Mouse (Mus musculus): ENCODE measurements at regions not wholly inside any gene's neighbourhood (a gene's known extent, or its start where the extent isn't known, plus 50 kb on each side); places are given as distances from the start of the nearest gene placed in this dataset.

DNA sequence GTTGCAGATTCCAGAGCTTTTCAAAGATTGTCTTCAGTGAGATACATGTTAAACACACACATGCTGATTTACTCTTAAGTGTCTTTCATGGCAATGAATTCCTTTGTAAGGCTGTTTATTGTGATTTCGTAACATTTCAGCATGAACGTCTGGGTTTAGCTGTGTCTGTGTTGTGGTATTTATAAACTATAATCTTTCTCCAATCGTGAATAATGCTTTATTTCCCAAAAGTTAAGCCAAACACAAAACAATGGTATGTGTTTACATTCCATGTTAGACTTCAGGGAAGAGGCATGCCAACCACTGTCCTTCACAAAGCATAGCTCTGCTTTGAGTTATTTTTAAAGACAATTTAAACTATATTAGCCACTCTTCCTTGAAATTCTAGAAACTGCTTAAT, 87.5 kb upstream of the Ankrd50 start:
- Histone ChIP-seq H3K27ac (replicated peaks; ENCODE audit: insufficient read depth, low read depth, low read length) (no peak overlapping the region), H3K36me3 (ENCODE audit: control insufficient read depth, insufficient read depth, low read length) (no peaks in the 10 kb centered on the region), H3K4me3 (ENCODE audit: insufficient read depth, low read depth, low read length) (no peak overlapping the region), H3K79me2 (ENCODE audit: control insufficient read depth, insufficient read depth, low read length) (no peaks in the 10 kb centered on the region), H3K27me3 (ENCODE audit: control insufficient read depth, insufficient read depth, low read length) (no peaks in the 10 kb centered on the region), H3K4me1 (ENCODE audit: control insufficient read depth, insufficient read depth, low read length) (no peaks in the 10 kb centered on the region), H3K9ac (ENCODE audit: low read depth, low read length) (no peak overlapping the region)
- 65% methylated on average over 3 of the region's 3 CpGs for WGBS
- TF ChIP-seq CTCF (IDR thresholded peaks at IDR 0.05; ENCODE audit: low read depth, low read length) = no peak
- TF ChIP-seq POLR2A (IDR thresholded peaks at IDR 0.05; ENCODE audit: extremely low read depth, insufficient read depth, low read length) = no peak
- DNase-seq (ENCODE audit: extremely low read depth, low read depth, low spot score) = no peak

DNA sequence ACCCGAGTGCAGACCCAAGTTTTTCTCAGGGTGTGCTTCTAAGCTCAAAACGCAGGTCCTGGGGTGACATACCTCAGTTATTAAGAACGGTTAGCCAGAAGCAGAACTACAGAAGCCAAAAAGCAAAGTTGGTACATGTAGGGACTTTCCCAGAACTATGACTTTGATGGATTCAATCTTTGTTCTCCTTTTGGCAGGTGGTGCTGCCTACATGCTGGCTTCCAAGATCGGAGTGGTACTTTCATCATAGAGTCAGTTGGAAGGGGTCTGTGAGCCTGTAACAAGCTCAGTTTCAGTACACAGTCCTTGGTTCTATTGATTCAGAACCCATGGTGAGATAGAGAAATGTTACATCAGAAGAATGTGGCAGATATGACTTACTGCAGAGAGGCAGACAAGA, 86.6 kb upstream of the Ankrd50 start:
- DNase-seq (ENCODE audit: extremely low read depth, low read depth, low spot score) = no peak
- no peak overlapping the region for H3K27ac ChIP-seq (replicated peaks; ENCODE audit: insufficient read depth, low read depth, low read length)
- 78% methylated on average over 4 of the region's 4 CpGs for WGBS

DNA sequence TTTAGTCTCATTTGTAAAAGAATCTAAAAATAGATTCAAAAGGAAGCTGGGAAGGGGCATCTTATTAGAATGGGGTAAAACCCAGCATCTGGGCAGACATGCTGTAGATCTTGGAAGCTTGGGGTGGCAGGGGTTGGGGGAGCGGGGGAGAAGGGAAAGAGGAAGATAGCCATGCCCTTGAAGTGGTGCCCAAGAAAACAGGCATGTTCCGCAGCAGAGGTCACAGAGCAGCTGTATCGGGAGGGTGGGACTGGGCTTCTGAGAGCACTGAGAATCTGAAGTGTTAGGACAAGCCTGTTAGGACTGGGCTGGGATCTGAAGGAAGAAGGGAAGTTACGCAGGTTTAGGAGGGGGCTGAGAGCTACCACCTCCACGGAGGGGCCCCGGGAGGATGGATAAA, 84.4 kb upstream of the Ankrd50 start:
- Histone ChIP-seq H3K4me3 (ENCODE audit: insufficient read depth, low read depth, low read length) (no peak overlapping the region), H3K9ac (ENCODE audit: low read depth, low read length) (no peak overlapping the region), H3K27ac (replicated peaks; ENCODE audit: insufficient read depth, low read depth, low read length) (no peak overlapping the region), H3K27me3 (ENCODE audit: control insufficient read depth, insufficient read depth, low read length) (no peaks in the 10 kb centered on the region), H3K79me2 (ENCODE audit: control insufficient read depth, insufficient read depth, low read length) (no peaks in the 10 kb centered on the region), H3K4me1 (ENCODE audit: control insufficient read depth, insufficient read depth, low read length) (no peaks in the 10 kb centered on the region), H3K36me3 (ENCODE audit: control insufficient read depth, insufficient read depth, low read length) (no peaks in the 10 kb centered on the region)
- no peak for DNase-seq (ENCODE audit: extremely low read depth, low read depth, low spot score)
- no peak for TF ChIP-seq CTCF (IDR thresholded peaks at IDR 0.05; ENCODE audit: low read depth, low read length)
- no peak for TF ChIP-seq POLR2A (IDR thresholded peaks at IDR 0.05; ENCODE audit: extremely low read depth, insufficient read depth, low read length)
- 80% methylated on average over 6 of the region's 6 CpGs for WGBS

More for the DNA sequence above, 86.6 kb upstream of the Ankrd50 start:
- no peak for TF ChIP-seq CTCF (IDR thresholded peaks at IDR 0.05; ENCODE audit: low read depth, low read length)
- TF ChIP-seq POLR2A (IDR thresholded peaks at IDR 0.05; ENCODE audit: extremely low read depth, insufficient read depth, low read length) = no peak
- Histone ChIP-seq H3K79me2 (ENCODE audit: control insufficient read depth, insufficient read depth, low read length) (no peaks in the 10 kb centered on the region), H3K27me3 (ENCODE audit: control insufficient read depth, insufficient read depth, low read length) (no peaks in the 10 kb centered on the region), H3K4me3 (ENCODE audit: insufficient read depth, low read depth, low read length) (no peak overlapping the region), H3K9ac (ENCODE audit: low read depth, low read length) (no peak overlapping the region), H3K4me1 (ENCODE audit: control insufficient read depth, insufficient read depth, low read length) (no peaks in the 10 kb centered on the region), H3K36me3 (ENCODE audit: control insufficient read depth, insufficient read depth, low read length) (no peaks in the 10 kb centered on the region)

DNA sequence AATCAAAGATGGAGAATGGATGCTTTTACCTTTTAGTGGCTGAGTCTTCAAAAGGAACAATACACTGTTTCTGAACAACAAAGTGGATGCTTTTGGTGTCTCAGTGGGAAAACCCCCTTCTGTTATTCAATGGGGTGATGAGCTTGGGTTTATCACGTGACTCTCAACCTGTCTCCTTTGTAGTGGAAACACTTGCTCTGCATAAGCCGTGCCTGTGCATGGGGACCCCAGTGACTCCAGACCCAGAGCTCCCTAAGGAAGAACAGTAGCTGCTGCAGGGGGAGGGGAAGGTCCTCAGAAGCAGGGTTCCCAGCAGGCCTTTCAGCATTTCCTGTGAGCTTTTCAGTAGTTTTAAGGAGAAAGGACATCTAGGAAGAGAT, 83.9 kb upstream of the Ankrd50 start:
- DNase-seq (ENCODE audit: extremely low read depth, low read depth, low spot score) = no peak
- no peak overlapping the region for H3K4me3 ChIP-seq (ENCODE audit: insufficient read depth, low read depth, low read length)
- H3K9ac ChIP-seq (ENCODE audit: low read depth, low read length) = no peak overlapping the region
- 57% methylated on average over 2 of the region's 2 CpGs for WGBS
- H3K27ac ChIP-seq (replicated peaks; ENCODE audit: insufficient read depth, low read depth, low read length) = no peak overlapping the region
- H3K27me3 ChIP-seq (ENCODE audit: control insufficient read depth, insufficient read depth, low read length) = no peaks in the 10 kb centered on the region
- H3K36me3 ChIP-seq (ENCODE audit: control insufficient read depth, insufficient read depth, low read length) = no peaks in the 10 kb centered on the region
- H3K79me2 ChIP-seq (ENCODE audit: control insufficient read depth, insufficient read depth, low read length) = no peaks in the 10 kb centered on the region
- H3K4me1 ChIP-seq (ENCODE audit: control insufficient read depth, insufficient read depth, low read length) = no peaks in the 10 kb centered on the region
- no peak for TF ChIP-seq CTCF (IDR thresholded peaks at IDR 0.05; ENCODE audit: low read depth, low read length)
- TF ChIP-seq POLR2A (IDR thresholded peaks at IDR 0.05; ENCODE audit: extremely low read depth, insufficient read depth, low read length) = no peak

DNA sequence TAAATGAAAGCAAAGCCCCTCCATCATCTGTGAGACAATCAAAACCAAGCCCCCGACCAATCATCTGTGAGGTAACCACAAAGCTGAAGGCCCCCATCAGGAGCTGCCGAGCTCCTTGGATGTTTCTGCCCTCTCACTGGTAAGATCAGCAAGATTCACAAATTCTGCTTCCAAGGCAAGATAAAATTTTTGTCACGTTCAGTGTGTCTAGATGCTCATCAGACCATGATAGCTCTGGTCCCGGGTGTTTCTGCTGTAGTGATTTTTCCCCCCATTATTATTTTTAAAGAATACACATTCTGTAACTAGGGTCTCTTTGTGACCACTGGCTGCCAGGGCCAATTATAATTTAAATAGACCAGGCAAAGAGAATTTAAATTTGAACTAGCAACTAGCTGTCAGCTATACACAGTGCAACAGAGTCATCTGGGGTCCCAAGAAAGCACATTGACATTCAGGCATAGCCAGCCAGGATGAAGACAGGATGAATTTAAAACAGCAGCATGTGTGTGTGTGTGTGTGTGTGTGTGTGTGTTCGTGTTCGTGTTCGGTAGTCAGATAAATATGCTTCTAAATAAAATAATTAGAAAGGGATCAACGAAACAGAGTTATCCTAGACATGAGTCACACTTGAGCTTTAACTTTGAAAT, 83.4 kb upstream of the Ankrd50 start:
- Histone ChIP-seq H3K27ac (replicated peaks; ENCODE audit: insufficient read depth, low read depth, low read length) (no peak overlapping the region), H3K9ac (ENCODE audit: low read depth, low read length) (no peak overlapping the region), H3K4me3 (ENCODE audit: insufficient read depth, low read depth, low read length) (no peak overlapping the region), H3K36me3 (ENCODE audit: control insufficient read depth, insufficient read depth, low read length) (no peaks in the 10 kb centered on the region), H3K27me3 (ENCODE audit: control insufficient read depth, insufficient read depth, low read length) (no peaks in the 10 kb centered on the region), H3K79me2 (ENCODE audit: control insufficient read depth, insufficient read depth, low read length) (no peaks in the 10 kb centered on the region), H3K4me1 (ENCODE audit: control insufficient read depth, insufficient read depth, low read length) (no peaks in the 10 kb centered on the region)
- no peak for DNase-seq (ENCODE audit: extremely low read depth, low read depth, low spot score)
- no peak for TF ChIP-seq POLR2A (IDR thresholded peaks at IDR 0.05; ENCODE audit: extremely low read depth, insufficient read depth, low read length)
- TF ChIP-seq CTCF (IDR thresholded peaks at IDR 0.05; ENCODE audit: low read depth, low read length) = no peak
- 81% methylated on average over 8 of the region's 8 CpGs for WGBS

DNA sequence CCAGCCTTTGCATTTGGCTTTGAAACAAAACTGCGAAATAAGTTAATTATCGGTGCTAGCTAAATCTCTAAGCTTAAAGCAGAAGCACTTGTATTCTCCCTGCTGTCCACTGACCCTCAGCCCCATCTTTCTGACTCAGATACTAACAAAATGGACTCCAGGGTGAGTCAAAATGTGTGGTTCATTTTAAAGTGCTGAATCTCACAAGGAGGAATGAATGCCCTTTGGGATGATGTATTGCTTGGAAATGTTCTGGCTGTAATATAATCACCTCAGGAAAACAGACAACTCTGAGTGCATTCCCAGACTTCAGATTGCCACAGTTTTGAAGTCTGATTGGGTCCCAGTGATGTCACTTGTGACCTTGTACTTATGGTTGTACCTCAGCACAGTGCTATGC, 81.9 kb upstream of the Ankrd50 start:
- 99% methylated on average over 2 of the region's 2 CpGs for WGBS
- Histone ChIP-seq H3K4me3 (ENCODE audit: insufficient read depth, low read depth, low read length) (no peak overlapping the region), H3K9ac (ENCODE audit: low read depth, low read length) (no peak overlapping the region), H3K36me3 (ENCODE audit: control insufficient read depth, insufficient read depth, low read length) (no peaks in the 10 kb centered on the region), H3K4me1 (ENCODE audit: control insufficient read depth, insufficient read depth, low read length) (no peaks in the 10 kb centered on the region), H3K79me2 (ENCODE audit: control insufficient read depth, insufficient read depth, low read length) (no peaks in the 10 kb centered on the region), H3K27me3 (ENCODE audit: control insufficient read depth, insufficient read depth, low read length) (no peaks in the 10 kb centered on the region), H3K27ac (replicated peaks; ENCODE audit: insufficient read depth, low read depth, low read length) (no peak overlapping the region)
- TF ChIP-seq POLR2A (IDR thresholded peaks at IDR 0.05; ENCODE audit: extremely low read depth, insufficient read depth, low read length) (no peak), CTCF (IDR thresholded peaks at IDR 0.05; ENCODE audit: low read depth, low read length) (no peak)
- DNase-seq (ENCODE audit: extremely low read depth, low read depth, low spot score) = no peak

All from liver, adult 2 months (tissue).